Comparison of ENCODE assay signal across 11 mouse cellular contexts in genomic region chrX:23363441-23363840, GRCm38 (mm10). TPM values are rescaled to one million over a fixed set of nuclear protein-coding genes. Genes with fewer than 3 reads are reported as not detected.
A peak's percentile ranks its signal among the peaks of the same experiment; 100 is the strongest.
DNase-seq lines count a peak whose midpoint lies in the region; ATAC-seq and TF ChIP-seq lines count a peak whose summit lies in the region.
"Had no signal": no experiment of that assay in that cellular context is flagged by ENCODE, and none has a peak within 500 bp of the region (broad histone marks: within the 10 kb centered on the region; RNA-seq: fewer than 3 reads in every experiment).

No protein-coding gene starts in this region.

- no peak for DNase-seq in heart, embryonic 10.5 days (ENCODE audit: low spot score)
- no peak for DNase-seq in heart, adult 2 months
- DNase-seq in brain, embryonic 14.5 days (ENCODE audit: low read depth): peak; percentile 67
- peak; percentile 17 for DNase-seq in midbrain, embryonic 14.5 days
- no peak for DNase-seq in layer of hippocampus, adult 2 months (ENCODE audit: low spot score in 2 of 2)
- no peak for DNase-seq in layer of hippocampus, adult 11-12 months (ENCODE audit: low spot score)
- DNase-seq in adrenal gland, adult 18-20 months (ENCODE audit: low spot score in 2 of 2): no peak
- DNase-seq: kidney, postnatal 36 days had no signal

- no peak for TF ChIP-seq CTCF in heart, adult 2 months (IDR thresholded peaks at IDR 0.05)
- TF ChIP-seq CTCF in brain, embryonic 14.5 days (IDR thresholded peaks at IDR 0.05; ENCODE audit: borderline replicate concordance, extremely low read depth, insufficient read depth, insufficient read length): no peak
- TF ChIP-seq CTCF in layer of hippocampus, adult 2 months (conservative IDR thresholded peaks at IDR 0.05): no peak

- peak overlapping the region; percentile 57 for H3K4me2 ChIP-seq in hindbrain, embryonic 13.5 days
- H3K4me2 ChIP-seq in midbrain, embryonic 14.5 days (ENCODE audit: low read length): peak overlapping the region; percentile 54

- H3K9me3 ChIP-seq in heart, embryonic 10.5 days: no peaks in the 10 kb centered on the region
- no peaks in the 10 kb centered on the region for H3K9me3 ChIP-seq in hindbrain, embryonic 13.5 days
- no peaks in the 10 kb centered on the region for H3K9me3 ChIP-seq in midbrain, embryonic 14.5 days (ENCODE audit: control insufficient read depth, low read length)

- peak overlapping the region; percentile 63 for H3K4me3 ChIP-seq in heart, embryonic 10.5 days
- no peak overlapping the region for H3K4me3 ChIP-seq in heart, adult 2 months
- H3K4me3 ChIP-seq in hindbrain, embryonic 13.5 days: peak overlapping the region; percentile 57
- H3K4me3 ChIP-seq in midbrain, embryonic 14.5 days (replicated peaks; ENCODE audit: low read depth, low read length): peak overlapping the region; percentile 52
- H3K4me3 ChIP-seq in layer of hippocampus, adult 2 months: no peak overlapping the region

- no peak for TF ChIP-seq EP300 in heart, adult 2 months (IDR thresholded peaks at IDR 0.05; ENCODE audit: insufficient read depth, low read depth, low read length)

- no peak overlapping the region for H3K27ac ChIP-seq in heart, embryonic 10.5 days
- H3K27ac ChIP-seq in heart, adult 2 months: no peak overlapping the region
- no peak overlapping the region for H3K27ac ChIP-seq in hindbrain, embryonic 13.5 days
- no peak overlapping the region for H3K27ac ChIP-seq in midbrain, embryonic 14.5 days (replicated peaks; ENCODE audit: low read depth, low read length)
- H3K27ac ChIP-seq in layer of hippocampus, adult 2 months: no peak overlapping the region
- H3K27ac ChIP-seq: macrophage had no signal

- 75% methylated on average over 6 of the region's 6 CpGs for whole genome bisulfite sequencing in heart, embryonic 10.5 days
- WGBS in heart, adult 2 months: 68% methylated on average over 6 of the region's 6 CpGs
- WGBS in hindbrain, embryonic 13.5 days: 49% methylated on average over 6 of the region's 6 CpGs
- 37% methylated on average over 6 of the region's 6 CpGs for WGBS in midbrain, embryonic 14.5 days

- intact Hi-C loops in heart, adult 2 months (cut with DNase I): loop anchor here (10.0 kb wide), 1 partner anchor 191 kb away; no protein-coding TSS in a partner anchor

- TF ChIP-seq POLR2A in heart, adult 2 months (IDR thresholded peaks at IDR 0.05; ENCODE audit: insufficient read depth, low read depth, low read length): no peak
- no peak for TF ChIP-seq POLR2A in brain, embryonic 14.5 days (IDR thresholded peaks at IDR 0.05; ENCODE audit: borderline replicate concordance, extremely low read depth, insufficient read depth, insufficient read length, poor library complexity, severe bottlenecking)

- H3K9ac ChIP-seq in heart, adult 2 months (ENCODE audit: low read depth, low read length): no peak overlapping the region
- no peak overlapping the region for H3K9ac ChIP-seq in hindbrain, embryonic 13.5 days
- no peak overlapping the region for H3K9ac ChIP-seq in midbrain, embryonic 14.5 days (replicated peaks; ENCODE audit: low read length)

- no peaks in the 10 kb centered on the region for H3K4me1 ChIP-seq in heart, embryonic 10.5 days
- H3K4me1 ChIP-seq in heart, adult 2 months (ENCODE audit: control insufficient read depth, insufficient read depth, low read length): no peaks in the 10 kb centered on the region
- 0 out of 2 replicates have a peak, but pooled peaks cover 4% of the 10 kb centered on the region for H3K4me1 ChIP-seq in hindbrain, embryonic 13.5 days (replicated peaks)
- no peaks in the 10 kb centered on the region for H3K4me1 ChIP-seq in midbrain, embryonic 14.5 days (ENCODE audit: control insufficient read depth, insufficient read depth, low read length)

- no peaks in the 10 kb centered on the region for H3K36me3 ChIP-seq in heart, embryonic 10.5 days
- no peaks in the 10 kb centered on the region for H3K36me3 ChIP-seq in heart, adult 2 months (ENCODE audit: control insufficient read depth, insufficient read depth, low read length)
- H3K36me3 ChIP-seq in hindbrain, embryonic 13.5 days: no peaks in the 10 kb centered on the region
- H3K36me3 ChIP-seq in midbrain, embryonic 14.5 days (ENCODE audit: control insufficient read depth, insufficient read depth, low read length): no peaks in the 10 kb centered on the region

- no peaks in the 10 kb centered on the region for H3K27me3 ChIP-seq in heart, embryonic 10.5 days (ENCODE audit: insufficient read depth, poor library complexity, severe bottlenecking)
- no peaks in the 10 kb centered on the region for H3K27me3 ChIP-seq in heart, adult 2 months (ENCODE audit: control insufficient read depth, insufficient read depth, low read length)
- no peaks in the 10 kb centered on the region for H3K27me3 ChIP-seq in hindbrain, embryonic 13.5 days
- no peaks in the 10 kb centered on the region for H3K27me3 ChIP-seq in midbrain, embryonic 14.5 days (ENCODE audit: control insufficient read depth, insufficient read depth, low read length)

- no peak for ATAC-seq in hindbrain, embryonic 13.5 days (ENCODE audit: low FRiP score)
- ATAC-seq in midbrain, embryonic 14.5 days (ENCODE audit: low FRiP score, low TSS enrichment): no peak
- ATAC-seq: Patski had no signal

- H3K79me2 ChIP-seq in heart, adult 2 months (replicated peaks; ENCODE audit: control insufficient read depth, insufficient read depth, low read length): no peaks in the 10 kb centered on the region

RNA-seq across cellular contexts. Expression of gene Klhl13, which starts 1.4 kb away (rescaled TPM):
- 51.6 and 73.8 TPM in 2 replicates for polyA plus RNA-seq in heart, embryonic 10.5 days (2016; fragmentation: Nextera tagmentation; extraction: Ambion mirVana)
- 10 to 100 TPM; 12.4 to 14.3 TPM for total RNA-seq in heart, adult 2 months (2021)
- 7.9 and 22.3 TPM in 2 replicates for polyA plus RNA-seq in heart, adult 2 months (2012; rRNA removed)
- polyA plus RNA-seq in brain, embryonic 14.5 days (2012; rRNA removed): 86.7 and 112 TPM in 2 replicates
- 91.8 and 104 TPM in 2 replicates for polyA plus RNA-seq in hindbrain, embryonic 13.5 days (2015; fragmentation: Nextera tagmentation; extraction: Ambion mirVana)
- 170 and 211 TPM in 2 replicates for polyA plus RNA-seq in midbrain, embryonic 14.5 days (2014; fragmentation: Nextera tagmentation; extraction: Ambion mirVana)
- total RNA-seq in layer of hippocampus, adult 2 months (2021): 10 to 100 TPM; 33.7 to 35.2 TPM
- total RNA-seq in adrenal gland, adult 18-20 months (2021): 10 to 100 TPM; 22.7 to 23.0 TPM
- polyA plus RNA-seq: macrophage, Patski had no signal

Comparison
In these comparisons a context has a peak if more than half of its experiments do, and no peak if none do; other contexts are left out.
1. H3K4me3 ChIP-seq: peak in heart, embryonic 10.5 days (single experiment), hindbrain, embryonic 13.5 days (single experiment) and midbrain, embryonic 14.5 days (single experiment); none in heart, adult 2 months (single experiment) and layer of hippocampus, adult 2 months (single experiment).
2. DNase-seq: peak in brain, embryonic 14.5 days (single experiment) and midbrain, embryonic 14.5 days (single experiment); none in heart, embryonic 10.5 days (single experiment), heart, adult 2 months (0 of 2), layer of hippocampus, adult 2 months (0 of 2), layer of hippocampus, adult 11-12 months (single experiment) and adrenal gland, adult 18-20 months (0 of 2).